Mouse (Mus musculus) spleen, adult 2 months (tissue): ENCODE data around the gene Nnmt. TPM values are rescaled to one million over a fixed set of nuclear protein-coding genes. Genes with fewer than 3 reads are reported as not detected.

Source experiments
- DNase-seq, 2 experiments: peaks; one replicate each; pipeline versions ENCODE4 v3.0.0 to v3.0.0-alpha.2; 2012 to 2021; ENCODE audit warnings: low spot score in 2 of 2, low read depth in 1 of 2
- H3K27ac ChIP-seq: fragments of 200-500 bp; 2 replicates; pipeline ENCODE4 v1.5.1; 2012; ENCODE audit warnings: low read length, inconsistent platforms; ENCODE audit not compliant: insufficient read depth
- H3K27me3 ChIP-seq: fragments of 200-500 bp; 2 replicates; pipeline ENCODE4 v1.6.1; 2012; ENCODE audit warnings: mild to moderate bottlenecking, moderate library complexity, low read length, inconsistent platforms; ENCODE audit not compliant: control insufficient read depth, insufficient read depth
- H3K36me3 ChIP-seq: fragments of 200-500 bp; 2 replicates; pipeline ENCODE4 v1.6.1; 2012; ENCODE audit warnings: mild to moderate bottlenecking, low read length, inconsistent platforms; ENCODE audit not compliant: control insufficient read depth, insufficient read depth
- H3K4me1 ChIP-seq: fragments of 200-500 bp; 2 replicates; pipeline ENCODE4 v1.6.1; 2011; ENCODE audit warnings: inconsistent platforms; ENCODE audit not compliant: control insufficient read depth, insufficient read depth, insufficient read length
- H3K4me3 ChIP-seq: fragments of 200-500 bp; 2 replicates; pipeline ENCODE4 v1.5.1; 2011; ENCODE audit warnings: mild to moderate bottlenecking, inconsistent platforms; ENCODE audit not compliant: insufficient read depth, insufficient read length; ENCODE audit errors: extremely low read depth
- CTCF ChIP-seq: fragments of 200-500 bp; IDR thresholded peaks from 2 replicates; pipeline ENCODE4 v1.5.1; 2011; ENCODE audit warnings: mild to moderate bottlenecking, inconsistent platforms; ENCODE audit not compliant: insufficient read depth, insufficient read length, insufficient replicate concordance; ENCODE audit errors: extremely low read depth
- POLR2A ChIP-seq: fragments of 200-500 bp; IDR thresholded peaks from 2 replicates; pipeline ENCODE4 v1.6.1; 2011; ENCODE audit warnings: low read depth, low read length, inconsistent platforms
- WGBS: fragments of 180-500 bp; shearing (Covaris S2); methylation state at CpG from one replicate; pipeline ENCODE4 v1.1.7; 2018; 5-methylcytosine and 5-hydroxymethylcytosine counted together
- polyA plus RNA-seq: library from polyadenylated mRNA; depleted of rRNA; stranded (reverse); fragments of >200 nt; gene quantifications from 2 replicates; pipeline ENCODE4 v1.2.3, GENCODE M21; 2012

Gene Nnmt
- polyA plus RNA-seq, 1 experiment: 0.60 TPM

DNA sequence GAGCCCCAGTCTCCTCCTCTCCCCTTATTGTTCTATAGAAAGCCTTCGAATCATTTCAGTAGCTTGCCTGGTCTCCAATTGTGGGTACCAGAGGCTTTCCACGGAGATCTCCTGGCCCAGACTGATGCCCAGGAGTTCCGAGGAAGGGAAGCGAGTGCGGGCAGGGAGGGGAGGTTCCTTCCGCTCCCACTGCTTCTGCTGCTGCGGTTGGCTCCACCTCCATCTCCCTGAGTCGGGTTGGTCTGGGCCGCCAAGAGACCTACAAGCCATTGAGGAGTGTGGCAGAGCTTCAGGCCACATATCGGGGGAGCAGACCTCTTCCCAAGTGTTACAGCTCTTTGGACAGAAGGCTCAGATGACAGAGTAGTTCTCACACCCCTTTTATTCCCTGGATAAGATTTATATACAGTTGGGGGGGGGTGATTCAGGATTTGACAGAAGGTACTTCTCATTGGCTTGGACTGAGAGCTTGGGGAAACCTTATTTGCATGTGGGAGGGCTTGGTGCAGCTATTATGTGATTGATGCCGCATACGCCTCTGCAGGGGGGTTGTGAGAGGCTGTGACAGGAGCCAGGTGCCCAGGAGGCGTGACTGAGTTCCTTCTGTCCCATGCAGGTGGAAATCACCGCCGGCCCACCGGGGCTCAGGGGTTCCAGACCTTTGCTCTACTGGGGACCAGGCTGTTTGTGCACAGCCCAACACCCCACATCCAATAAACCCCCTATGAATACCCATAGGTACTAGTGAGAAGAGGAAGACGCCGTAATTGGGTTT lies 30.8 kb upstream of the Nnmt start:
- H3K4me3 ChIP-seq: no peak overlapping the region
- no peaks in the 10 kb centered on the region for H3K27me3 ChIP-seq
- no peaks in the 10 kb centered on the region for H3K36me3 ChIP-seq
- H3K27ac ChIP-seq: no peak overlapping the region
- DNase-seq: no peak
- H3K4me1 ChIP-seq: no peaks in the 10 kb centered on the region
- 39% methylated on average over 18 of the region's 18 CpGs for WGBS
- TF ChIP-seq CTCF (no peak), POLR2A (no peak)

DNA sequence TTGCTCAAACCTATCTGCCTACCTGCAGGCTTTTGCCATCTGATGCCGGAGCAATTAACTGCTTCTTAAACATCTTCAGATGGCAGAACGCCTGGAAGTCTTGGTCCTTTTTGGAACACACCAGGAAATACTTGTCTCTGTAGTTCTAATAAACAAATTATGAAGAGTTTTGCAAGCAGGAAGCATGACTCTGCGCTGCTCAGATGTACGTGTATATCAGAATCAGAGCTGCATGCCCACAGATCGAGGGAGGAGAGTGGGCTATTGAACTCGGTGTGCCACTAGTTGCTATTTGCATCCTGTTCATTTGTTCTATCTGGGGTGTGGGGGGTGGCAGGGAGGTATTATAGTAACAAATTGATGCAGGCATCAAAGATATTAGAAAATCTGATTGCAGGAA lies 28.2 kb upstream of the Nnmt start:
- Histone ChIP-seq H3K4me3 (no peak overlapping the region), H3K36me3 (no peaks in the 10 kb centered on the region), H3K27ac (no peak overlapping the region), H3K4me1 (no peaks in the 10 kb centered on the region), H3K27me3 (no peaks in the 10 kb centered on the region)
- WGBS: 64% methylated on average over 6 of the region's 6 CpGs
- DNase-seq: no peak
- TF ChIP-seq POLR2A (no peak), CTCF (no peak)

DNA sequence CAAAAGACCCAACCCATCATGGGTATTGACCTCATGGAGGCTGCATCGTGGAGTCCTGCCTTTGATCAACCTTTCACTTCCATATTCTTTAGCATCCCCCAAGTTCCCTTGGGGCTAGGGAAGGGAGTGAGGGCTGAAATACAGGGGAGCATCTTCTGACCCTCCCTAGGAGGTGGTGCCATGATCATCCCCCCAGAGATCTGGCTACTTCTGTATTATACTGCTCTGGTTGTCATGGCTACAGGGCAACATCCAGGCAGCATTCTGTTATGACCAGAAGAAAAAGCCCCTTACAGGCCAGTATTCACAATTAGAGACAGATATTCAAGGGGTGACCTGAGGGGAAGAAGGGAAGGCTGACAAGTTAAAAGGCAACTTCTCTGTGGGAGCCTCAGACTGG lies 14.3 kb upstream of the Nnmt start:
- DNase-seq: no peak
- TF ChIP-seq CTCF: no peak
- TF ChIP-seq POLR2A: no peak
- Histone ChIP-seq H3K4me3 (no peak overlapping the region), H3K27ac (no peak overlapping the region), H3K36me3 (no peaks in the 10 kb centered on the region), H3K27me3 (no peaks in the 10 kb centered on the region), H3K4me1 (no peaks in the 10 kb centered on the region)
- WGBS: 65% methylated on average over 1 of the region's 1 CpGs

- Histone ChIP-seq H3K4me1 (no peaks in the 10 kb centered on the region), H3K27me3 (no peaks in the 10 kb centered on the region), H3K27ac (peak overlapping the region; percentile 41; the same call in 1 of the 2 replicates), H3K4me3 (no peak overlapping the region), H3K36me3 (no peaks in the 10 kb centered on the region)
- TF ChIP-seq CTCF (peak; percentile 59; the same call in 1 of the 2 replicates), POLR2A (no peak)
- 31% methylated on average over 6 of the region's 6 CpGs for WGBS
- peak; percentile 17 to 36 for DNase-seq
These were observed 13.6 kb upstream of the Nnmt start for GRCm38 (mm10) chr9:48618589-48618988.

GRCm38 (mm10) chr9:48618111-48618510 lies 13.2 kb upstream of the Nnmt start:
- H3K36me3 ChIP-seq: no peaks in the 10 kb centered on the region
- H3K4me3 ChIP-seq: no peak overlapping the region
- TF ChIP-seq CTCF (no peak), POLR2A (no peak)
- DNase-seq: no peak
- WGBS: 71% methylated on average over 8 of the region's 8 CpGs
- H3K27ac ChIP-seq: peak overlapping the region; percentile 41; the same call in 1 of the 2 replicates
- no peaks in the 10 kb centered on the region for H3K4me1 ChIP-seq
- no peaks in the 10 kb centered on the region for H3K27me3 ChIP-seq

DNA sequence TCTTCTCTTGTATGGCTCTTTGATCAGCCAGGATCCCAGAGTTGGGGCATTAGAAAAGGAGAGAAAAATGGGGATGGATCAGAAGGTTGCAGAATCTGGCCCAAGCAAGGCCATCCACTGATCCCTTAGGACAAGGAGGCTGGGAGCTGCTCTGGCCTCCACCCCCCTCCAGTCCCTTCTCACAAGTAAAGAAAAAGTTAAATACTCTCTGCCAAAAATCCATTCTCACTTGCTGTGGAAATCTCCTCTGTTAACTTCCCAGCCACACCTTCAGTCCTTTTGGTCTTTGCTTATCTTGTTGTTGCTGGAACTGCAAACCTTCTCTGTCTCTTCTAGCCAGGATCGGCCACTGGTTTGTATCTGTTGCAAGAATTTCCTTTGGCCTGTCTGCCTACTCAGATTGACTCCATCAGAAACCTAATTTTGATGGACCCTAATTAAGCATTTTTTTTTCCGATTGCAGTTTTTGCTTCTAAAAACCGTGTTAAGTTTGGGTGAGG lies 12.6 kb upstream of the Nnmt start:
- TF ChIP-seq CTCF: no peak
- TF ChIP-seq POLR2A: no peak
- WGBS: 79% methylated on average over 3 of the region's 3 CpGs
- no peaks in the 10 kb centered on the region for H3K27me3 ChIP-seq
- no peak overlapping the region for H3K4me3 ChIP-seq
- DNase-seq: no peak
- no peak overlapping the region for H3K27ac ChIP-seq
- no peaks in the 10 kb centered on the region for H3K36me3 ChIP-seq
- H3K4me1 ChIP-seq: no peaks in the 10 kb centered on the region

DNA sequence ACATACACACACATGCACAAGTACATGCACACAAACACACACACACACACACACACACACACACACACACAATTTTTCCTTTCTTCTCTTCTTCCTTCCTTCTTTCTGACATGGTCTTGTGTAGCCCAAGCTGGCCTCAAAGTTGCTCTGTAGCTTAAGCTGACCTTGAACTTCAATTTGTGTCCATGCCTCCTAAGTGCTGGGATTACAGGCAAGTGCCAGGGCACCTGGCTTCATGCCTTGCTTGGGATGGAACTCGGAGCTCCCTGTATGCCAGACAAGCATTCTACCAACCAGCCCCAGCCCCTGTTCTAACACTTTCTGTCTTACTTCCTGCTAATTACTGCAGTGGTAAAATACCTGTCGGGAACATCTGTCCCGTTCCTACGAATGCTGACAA lies 8.3 kb upstream of the Nnmt start:
- 78% methylated on average over 4 of the region's 4 CpGs for WGBS
- H3K4me3 ChIP-seq: no peak overlapping the region
- H3K4me1 ChIP-seq: no peaks in the 10 kb centered on the region
- H3K36me3 ChIP-seq: no peaks in the 10 kb centered on the region
- TF ChIP-seq POLR2A (no peak), CTCF (no peak)
- H3K27ac ChIP-seq: no peak overlapping the region
- no peak for DNase-seq
- no peaks in the 10 kb centered on the region; the same call in 1 of the 2 replicates for H3K27me3 ChIP-seq
